Mouse (Mus musculus): ENCODE measurements around the gene Ncapd3. TPM values are rescaled to one million over a fixed set of nuclear protein-coding genes. Genes with fewer than 3 reads are reported as not detected.
A peak's percentile ranks its signal among the peaks of the same experiment; 100 is the strongest.

Gene Ncapd3
- polyA plus RNA-seq, 1 experiment = 10.4 TPM

GRCm38 (mm10) chr9:27090134-27090533, 60.2 kb downstream of the Ncapd3 start:
- WGBS = 93% methylated on average over 1 of the region's 1 CpGs

GRCm38 (mm10) chr9:27090801-27091775, 61.1 kb downstream of the Ncapd3 start:
- WGBS = 92% methylated on average over 13 of the region's 13 CpGs
- Histone ChIP-seq H3K4me3 (replicated peaks; ENCODE audit: extremely low read depth, low read depth, low read length) (no peak overlapping the region), H3K4me1 (ENCODE audit: control insufficient read depth, insufficient read depth, low read length) (no peaks in the 10 kb centered on the region)
- no peak for TF ChIP-seq CTCF (IDR thresholded peaks at IDR 0.05; ENCODE audit: insufficient read depth, low read length)
- no peak for TF ChIP-seq POLR2A (IDR thresholded peaks at IDR 0.05; ENCODE audit: borderline replicate concordance, extremely low read depth, low read depth, low read length)
- no peak for DNase-seq

More at GRCm38 (mm10) chr9:27090134-27090533, 60.2 kb downstream of the Ncapd3 start:
- no peak for DNase-seq
- no peak for TF ChIP-seq POLR2A (IDR thresholded peaks at IDR 0.05; ENCODE audit: borderline replicate concordance, extremely low read depth, low read depth, low read length)
- no peak for TF ChIP-seq CTCF (IDR thresholded peaks at IDR 0.05; ENCODE audit: insufficient read depth, low read length)
- no peaks in the 10 kb centered on the region for H3K4me1 ChIP-seq (ENCODE audit: control insufficient read depth, insufficient read depth, low read length)
- no peak overlapping the region for H3K4me3 ChIP-seq (replicated peaks; ENCODE audit: extremely low read depth, low read depth, low read length)

GRCm38 (mm10) chr9:27092916-27093315, 62.9 kb downstream of the Ncapd3 start:
- Histone ChIP-seq H3K4me3 (replicated peaks; ENCODE audit: extremely low read depth, low read depth, low read length) (no peak overlapping the region), H3K4me1 (ENCODE audit: control insufficient read depth, insufficient read depth, low read length) (peaks cover 3% of the 10 kb centered on the region)
- DNase-seq = no peak
- WGBS = 92% methylated on average over 6 of the region's 6 CpGs
- TF ChIP-seq CTCF (IDR thresholded peaks at IDR 0.05; ENCODE audit: insufficient read depth, low read length) (no peak), POLR2A (IDR thresholded peaks at IDR 0.05; ENCODE audit: borderline replicate concordance, extremely low read depth, low read depth, low read length) (no peak)

GRCm38 (mm10) chr9:27098092-27098491, 68.1 kb downstream of the Ncapd3 start:
- Histone ChIP-seq H3K4me3 (replicated peaks; ENCODE audit: extremely low read depth, low read depth, low read length) (no peak overlapping the region), H3K4me1 (ENCODE audit: control insufficient read depth, insufficient read depth, low read length) (peaks cover 5% of the 10 kb centered on the region)
- 30% methylated on average over 4 of the region's 4 CpGs for WGBS
- DNase-seq = no peak
- TF ChIP-seq CTCF (IDR thresholded peaks at IDR 0.05; ENCODE audit: insufficient read depth, low read length) = no peak
- no peak for TF ChIP-seq POLR2A (IDR thresholded peaks at IDR 0.05; ENCODE audit: borderline replicate concordance, extremely low read depth, low read depth, low read length)

- DNase-seq = no peak
- WGBS = 85% methylated on average over 8 of the region's 8 CpGs
- Histone ChIP-seq H3K4me1 (ENCODE audit: control insufficient read depth, insufficient read depth, low read length) (peaks cover 5% of the 10 kb centered on the region), H3K4me3 (replicated peaks; ENCODE audit: extremely low read depth, low read depth, low read length) (no peak overlapping the region)
- no peak for TF ChIP-seq CTCF (IDR thresholded peaks at IDR 0.05; ENCODE audit: insufficient read depth, low read length)
- TF ChIP-seq POLR2A (IDR thresholded peaks at IDR 0.05; ENCODE audit: borderline replicate concordance, extremely low read depth, low read depth, low read length) = no peak
Measured at GRCm38 (mm10) chr9:27098557-27098956, 68.6 kb downstream of the Ncapd3 start.

GRCm38 (mm10) chr9:27099474-27099873, 69.5 kb downstream of the Ncapd3 start:
- peaks cover 5% of the 10 kb centered on the region for H3K4me1 ChIP-seq (ENCODE audit: control insufficient read depth, insufficient read depth, low read length)
- WGBS = 75% methylated on average over 4 of the region's 4 CpGs
- no peak overlapping the region for H3K4me3 ChIP-seq (replicated peaks; ENCODE audit: extremely low read depth, low read depth, low read length)
- TF ChIP-seq CTCF (IDR thresholded peaks at IDR 0.05; ENCODE audit: insufficient read depth, low read length) = no peak
- TF ChIP-seq POLR2A (IDR thresholded peaks at IDR 0.05; ENCODE audit: borderline replicate concordance, extremely low read depth, low read depth, low read length) = no peak
- no peak for DNase-seq

GRCm38 (mm10) chr9:27101466-27101865, 71.5 kb downstream of the Ncapd3 start:
- Histone ChIP-seq H3K4me1 (ENCODE audit: control insufficient read depth, insufficient read depth, low read length) (peaks cover 5% of the 10 kb centered on the region), H3K4me3 (replicated peaks; ENCODE audit: extremely low read depth, low read depth, low read length) (no peak overlapping the region)
- TF ChIP-seq CTCF (IDR thresholded peaks at IDR 0.05; ENCODE audit: insufficient read depth, low read length) (no peak), POLR2A (IDR thresholded peaks at IDR 0.05; ENCODE audit: borderline replicate concordance, extremely low read depth, low read depth, low read length) (no peak)
- DNase-seq = no peak
- 88% methylated on average over 6 of the region's 6 CpGs for WGBS

- 16% methylated on average over 1 of the region's 1 CpGs for WGBS
- peak; percentile 17 for DNase-seq
- Histone ChIP-seq H3K4me1 (ENCODE audit: control insufficient read depth, insufficient read depth, low read length) (peaks cover 2% of the 10 kb centered on the region), H3K4me3 (replicated peaks; ENCODE audit: extremely low read depth, low read depth, low read length) (no peak overlapping the region)
- peak; percentile 68 for TF ChIP-seq CTCF (IDR thresholded peaks at IDR 0.05; ENCODE audit: insufficient read depth, low read length)
- TF ChIP-seq POLR2A (IDR thresholded peaks at IDR 0.05; ENCODE audit: borderline replicate concordance, extremely low read depth, low read depth, low read length) = no peak
Measured at GRCm38 (mm10) chr9:27106081-27106480, 76.1 kb downstream of the Ncapd3 start.

GRCm38 (mm10) chr9:27108451-27108850, 78.5 kb downstream of the Ncapd3 start:
- no peak overlapping the region for H3K4me3 ChIP-seq (replicated peaks; ENCODE audit: extremely low read depth, low read depth, low read length)
- peaks cover 2% of the 10 kb centered on the region for H3K4me1 ChIP-seq (ENCODE audit: control insufficient read depth, insufficient read depth, low read length)
- DNase-seq = no peak
- no peak for TF ChIP-seq CTCF (IDR thresholded peaks at IDR 0.05; ENCODE audit: insufficient read depth, low read length)
- TF ChIP-seq POLR2A (IDR thresholded peaks at IDR 0.05; ENCODE audit: borderline replicate concordance, extremely low read depth, low read depth, low read length) = no peak
- 66% methylated on average over 4 of the region's 4 CpGs for WGBS

Data from lung, adult 2 months (tissue).